Mouse (Mus musculus) retina, postnatal 1 day (tissue): Measurements from ENCODE around the gene Zdhhc8.
"Not testable (repeated sequence)": the region's sequence is repeated elsewhere in the genome, so short reads cannot be mapped to it uniquely, and the experiment has no call there.

ENCODE experiments used
- DNase-seq: peaks from one replicate; pipeline ENCODE4 v3.0.0-alpha.2; 2012

Zdhhc8 gene

GRCm38 (mm10) chr16:18230617-18231016, 4.3 kb downstream of the Zdhhc8 start:
- no peak for DNase-seq

GRCm38 (mm10) chr16:18229622-18230021, 5.3 kb downstream of the Zdhhc8 start:
- DNase-seq = no peak

GRCm38 (mm10) chr16:18228856-18229255, 6.1 kb downstream of the Zdhhc8 start:
- DNase-seq = no peak

- no peak for DNase-seq
Measured at GRCm38 (mm10) chr16:18227897-18228422, 7.0 kb downstream of the Zdhhc8 start.

- no peak for DNase-seq
Measured at GRCm38 (mm10) chr16:18227187-18227586, 7.7 kb downstream of the Zdhhc8 start.

GRCm38 (mm10) chr16:18222188-18222587, 12.7 kb downstream of the Zdhhc8 start:
- no peak for DNase-seq

GRCm38 (mm10) chr16:18221543-18221898, 13.4 kb downstream of the Zdhhc8 start:
- DNase-seq = no peak

GRCm38 (mm10) chr16:18220856-18221542, 13.9 kb downstream of the Zdhhc8 start:
- DNase-seq = no peak

GRCm38 (mm10) chr16:18220001-18220400, 14.9 kb downstream of the Zdhhc8 start:
- peak; percentile 43 for DNase-seq

GRCm38 (mm10) chr16:18218580-18218996, 16.3 kb downstream of the Zdhhc8 start:
- DNase-seq = no peak

GRCm38 (mm10) chr16:18217579-18217978, 17.4 kb downstream of the Zdhhc8 start, which contains the start of gene Ccdc188:
Gene Ccdc188 (plus strand): TSS chr16:18217879.
- no peak for DNase-seq

- DNase-seq = no peak
Measured at GRCm38 (mm10) chr16:18214858-18215257, 20.1 kb downstream of the Zdhhc8 start.

- DNase-seq = peak; percentile 94
Measured at GRCm38 (mm10) chr16:18213689-18214088, 21.2 kb downstream of the Zdhhc8 start.

GRCm38 (mm10) chr16:18211417-18212171, 23.3 kb downstream of the Zdhhc8 start:
- DNase-seq = peak; percentile 89

GRCm38 (mm10) chr16:18210701-18211416, 24.1 kb downstream of the Zdhhc8 start:
- DNase-seq = peak; percentile 81

- no peak for DNase-seq
Measured at GRCm38 (mm10) chr16:18203430-18204091, 31.4 kb downstream of the Zdhhc8 start.

- DNase-seq = no peak
Measured at GRCm38 (mm10) chr16:18202061-18202460, 32.9 kb downstream of the Zdhhc8 start.

- no peak for DNase-seq
Measured at GRCm38 (mm10) chr16:18201620-18202019, 33.3 kb downstream of the Zdhhc8 start.

GRCm38 (mm10) chr16:18200062-18200461, 34.9 kb downstream of the Zdhhc8 start:
- no peak for DNase-seq

GRCm38 (mm10) chr16:18198365-18199098, 36.4 kb downstream of the Zdhhc8 start:
- no peak for DNase-seq

GRCm38 (mm10) chr16:18197881-18198280, 37.1 kb downstream of the Zdhhc8 start:
- no peak for DNase-seq

- not testable (repeated sequence) for DNase-seq
Measured at GRCm38 (mm10) chr16:18195561-18195960, 39.4 kb downstream of the Zdhhc8 start.
